Mouse (Mus musculus): Measurements from ENCODE around the gene Lcor. TPM values are rescaled to one million over a fixed set of nuclear protein-coding genes. Genes with fewer than 3 reads are reported as not detected.

Gene Lcor
- polyA plus RNA-seq, 1 experiment from 2014 or later, result 14.5 TPM

GRCm38 (mm10) chr19:41606208-41606987 lies 124.0 kb downstream of the Lcor start:
- Histone ChIP-seq H3K4me2 (replicated peaks) (no peak overlapping the region), H3K27me3 (peaks cover 3% of the 10 kb centered on the region; the same call in 1 of the 2 replicates), H3K9ac (no peak overlapping the region), H3K36me3 (no peaks in the 10 kb centered on the region), H3K4me1 (no peaks in the 10 kb centered on the region), H3K27ac (no peak overlapping the region), H3K4me3 (no peak overlapping the region), H3K9me3 (no peaks in the 10 kb centered on the region)
- no peak for ATAC-seq (ENCODE audit: insufficient number of reproducible peaks, insufficient read depth, low FRiP score, low TSS enrichment)
- 72% methylated on average over 10 of the region's 10 CpGs for WGBS

GRCm38 (mm10) chr19:41611683-41612082 lies 129.2 kb downstream of the Lcor start:
- Histone ChIP-seq H3K36me3 (no peaks in the 10 kb centered on the region), H3K27me3 (peaks cover 23% of the 10 kb centered on the region), H3K4me2 (replicated peaks) (no peak overlapping the region), H3K4me3 (no peak overlapping the region), H3K9ac (no peak overlapping the region), H3K27ac (no peak overlapping the region), H3K9me3 (no peaks in the 10 kb centered on the region), H3K4me1 (peaks cover 21% of the 10 kb centered on the region)
- no peak for ATAC-seq (ENCODE audit: insufficient number of reproducible peaks, insufficient read depth, low FRiP score, low TSS enrichment)
- WGBS, result 82% methylated on average over 6 of the region's 6 CpGs

Small RNAs within 50 kb of the gene (microRNA-seq; reads per million reads assigned to microRNA genes)
- gene Mir8091, result not detected

Other genes starting within 250 kb of the Lcor start
- gene Tm9sf3, start 218.6 kb upstream of the Lcor start, polyA plus RNA-seq (2016; fragmentation: Nextera tagmentation; extraction: Ambion mirVana), result 148 and 160 TPM in 2 replicates
- 2.9 and 3.8 TPM in 2 replicates for gene Pik3ap1, start 97.5 kb upstream of the Lcor start, polyA plus RNA-seq (2016; fragmentation: Nextera tagmentation; extraction: Ambion mirVana)
- 2.7 and 2.8 TPM in 2 replicates for gene Gm340, start 99.7 kb downstream of the Lcor start, polyA plus RNA-seq (2016; fragmentation: Nextera tagmentation; extraction: Ambion mirVana)